20 mouse cellular contexts compared by ENCODE assay signal in the genomic region with DNA sequence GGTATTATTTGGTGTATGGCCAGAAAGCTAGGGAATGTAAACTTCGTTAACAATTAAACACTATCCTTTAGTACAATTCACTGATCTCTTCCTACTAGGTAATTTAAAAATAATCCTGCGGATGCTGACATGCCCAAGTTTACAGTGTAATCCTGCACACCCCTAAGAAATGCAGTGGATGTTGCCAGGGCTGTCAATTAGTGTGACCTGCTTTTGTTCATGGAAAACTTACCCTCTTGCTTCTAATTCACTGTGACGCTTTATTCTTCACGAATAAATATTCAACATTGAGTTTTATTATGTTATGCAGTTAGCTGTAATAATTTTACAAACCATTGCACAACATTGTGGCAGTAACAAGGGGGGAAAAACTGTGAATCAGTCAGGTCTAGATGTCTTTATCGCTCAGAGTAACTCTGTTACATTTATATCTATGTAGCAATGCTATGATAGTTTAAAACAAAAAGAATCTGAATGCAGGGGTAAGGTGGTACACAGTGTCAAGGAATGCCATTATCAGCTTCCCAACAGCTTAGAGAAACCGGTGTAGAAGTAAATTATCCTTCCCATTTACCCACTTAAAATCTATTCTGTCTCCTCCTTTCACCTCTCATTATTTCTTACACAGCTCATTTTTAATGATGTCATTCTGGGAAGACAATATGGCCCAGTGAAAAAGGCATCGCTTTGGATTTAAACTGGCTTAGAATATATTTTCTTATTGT.
"Had no signal": no experiment of that assay in that cellular context is flagged by ENCODE, and none has a peak within 500 bp of the region (broad histone marks: within the 10 kb centered on the region; RNA-seq: fewer than 3 reads in every experiment).

No protein-coding gene starts in this region.

- H3K27me3 ChIP-seq: kidney, embryonic 15.5 days; limb, embryonic 13.5 days; liver, embryonic 12.5 days; liver, embryonic 15.5 days; lung, embryonic 15.5 days; megakaryocyte, embryonic 14.5 days; midbrain, embryonic 12.5 days had no signal

- H3K36me3 ChIP-seq: kidney, embryonic 15.5 days; limb, embryonic 13.5 days; liver, embryonic 12.5 days; liver, embryonic 15.5 days; lung, embryonic 15.5 days; midbrain, embryonic 12.5 days had no signal

- H3K9me3 ChIP-seq: kidney, embryonic 15.5 days; limb, embryonic 13.5 days; liver, embryonic 12.5 days; liver, embryonic 15.5 days; lung, embryonic 15.5 days; megakaryocyte, embryonic 14.5 days; midbrain, embryonic 12.5 days had no signal

- DNase-seq: kidney, adult 11 months; kidney, adult 8-10 months; kidney, postnatal 10 days; kidney, postnatal 36 days; layer of hippocampus, postnatal 36 days; left cerebral cortex, postnatal 4 days; liver; lung, adult 18-20 months; lung, postnatal 10 days; lung, postnatal 36 days; thymus, adult 18-20 months; thymus, postnatal 36 days had no signal

- H3K27ac ChIP-seq: kidney, embryonic 15.5 days; left cerebral cortex, adult 2 months; limb, embryonic 13.5 days; liver, embryonic 12.5 days; liver, embryonic 15.5 days; lung, embryonic 15.5 days; midbrain, embryonic 12.5 days had no signal

- H3K9ac ChIP-seq: kidney, embryonic 15.5 days; limb, embryonic 13.5 days; liver, embryonic 12.5 days; liver, embryonic 15.5 days; lung, embryonic 15.5 days; midbrain, embryonic 12.5 days had no signal

- ATAC-seq: liver, embryonic 12.5 days had no signal

- H3K4me2 ChIP-seq: kidney, embryonic 15.5 days; limb, embryonic 13.5 days; liver, embryonic 12.5 days; liver, embryonic 15.5 days; lung, embryonic 15.5 days; midbrain, embryonic 12.5 days had no signal

- H3K4me3 ChIP-seq: kidney, embryonic 15.5 days; left cerebral cortex, adult 2 months; limb, embryonic 13.5 days; liver, embryonic 12.5 days; liver, embryonic 15.5 days; lung, embryonic 15.5 days; megakaryocyte, embryonic 14.5 days; midbrain, embryonic 12.5 days had no signal

- H3K4me1 ChIP-seq: kidney, embryonic 15.5 days; limb, embryonic 13.5 days; liver, embryonic 12.5 days; liver, embryonic 15.5 days; lung, embryonic 15.5 days; megakaryocyte, embryonic 14.5 days; midbrain, embryonic 12.5 days had no signal
